Mouse (Mus musculus): ENCODE measurements at regions not wholly inside any gene's neighbourhood (a gene's known extent, or its start where the extent isn't known, plus 50 kb on each side); places are given as distances from the start of the nearest gene placed in this dataset.
"Not testable (repeated sequence)": the region's sequence is repeated elsewhere in the genome, so short reads cannot be mapped to it uniquely, and the experiment has no call there.

- Histone ChIP-seq H3K27me3 (replicated peaks; ENCODE audit: control insufficient read depth, insufficient read depth, low read length) (no peaks in the 10 kb centered on the region), H3K27ac (ENCODE audit: low read depth, low read length) (no peak overlapping the region), H3K4me1 (ENCODE audit: control insufficient read depth, insufficient read depth, low read depth, low read length) (peaks cover 3% of the 10 kb centered on the region; the same call in 1 of the 2 replicates), H3K36me3 (ENCODE audit: control insufficient read depth, insufficient read depth, low read length) (no peaks in the 10 kb centered on the region), H3K4me3 (ENCODE audit: low read length) (no peak overlapping the region), H3K4me2 (ENCODE audit: low read length) (no peak overlapping the region), H3K9me3 (ENCODE audit: control insufficient read depth, low read length) (no peaks in the 10 kb centered on the region), H3K9ac (ENCODE audit: low read depth, low read length) (no peak overlapping the region)
- ATAC-seq = no peak
- WGBS = 33% methylated on average over 5 of the region's 5 CpGs
Observed at GRCm38 (mm10) chr1:88800411-88800810, 98.4 kb upstream of the Arl4c start.

GRCm38 (mm10) chr1:88801151-88801550, 99.1 kb upstream of the Arl4c start:
- H3K27me3 ChIP-seq (replicated peaks; ENCODE audit: control insufficient read depth, insufficient read depth, low read length); H3K4me2 ChIP-seq (ENCODE audit: low read length); H3K4me3 ChIP-seq (ENCODE audit: low read length); H3K4me1 ChIP-seq (ENCODE audit: control insufficient read depth, insufficient read depth, low read depth, low read length); ATAC-seq; H3K9me3 ChIP-seq (ENCODE audit: control insufficient read depth, low read length); H3K9ac ChIP-seq (ENCODE audit: low read depth, low read length); H3K27ac ChIP-seq (ENCODE audit: low read depth, low read length); H3K36me3 ChIP-seq (ENCODE audit: control insufficient read depth, insufficient read depth, low read length): not testable (repeated sequence)

- Histone ChIP-seq H3K9me3 (ENCODE audit: control insufficient read depth, low read length) (no peaks in the 10 kb centered on the region), H3K36me3 (ENCODE audit: control insufficient read depth, insufficient read depth, low read length) (no peaks in the 10 kb centered on the region), H3K9ac (ENCODE audit: low read depth, low read length) (no peak overlapping the region), H3K27me3 (replicated peaks; ENCODE audit: control insufficient read depth, insufficient read depth, low read length) (no peaks in the 10 kb centered on the region), H3K4me2 (ENCODE audit: low read length) (no peak overlapping the region), H3K27ac (ENCODE audit: low read depth, low read length) (no peak overlapping the region), H3K4me3 (ENCODE audit: low read length) (no peak overlapping the region), H3K4me1 (ENCODE audit: control insufficient read depth, insufficient read depth, low read depth, low read length) (no peaks in the 10 kb centered on the region)
- WGBS = 72% methylated on average over 6 of the region's 6 CpGs
- ATAC-seq = no peak
Observed at GRCm38 (mm10) chr1:88806960-88807359, 104.9 kb upstream of the Arl4c start.

- H3K36me3 ChIP-seq (ENCODE audit: control insufficient read depth, insufficient read depth, low read length) = no peaks in the 10 kb centered on the region
- ATAC-seq = no peak
- no peaks in the 10 kb centered on the region for H3K27me3 ChIP-seq (replicated peaks; ENCODE audit: control insufficient read depth, insufficient read depth, low read length)
- no peak overlapping the region for H3K9ac ChIP-seq (ENCODE audit: low read depth, low read length)
- H3K4me2 ChIP-seq (ENCODE audit: low read length) = no peak overlapping the region
- no peaks in the 10 kb centered on the region for H3K4me1 ChIP-seq (ENCODE audit: control insufficient read depth, insufficient read depth, low read depth, low read length)
- no peaks in the 10 kb centered on the region for H3K9me3 ChIP-seq (ENCODE audit: control insufficient read depth, low read length)
- WGBS = 88% methylated on average over 6 of the region's 6 CpGs
- no peak overlapping the region for H3K27ac ChIP-seq (ENCODE audit: low read depth, low read length)
- no peak overlapping the region for H3K4me3 ChIP-seq (ENCODE audit: low read length)
Observed at GRCm38 (mm10) chr1:88807901-88808300, 105.9 kb upstream of the Arl4c start.

GRCm38 (mm10) chr1:88808508-88808907, 106.5 kb upstream of the Arl4c start:
- no peaks in the 10 kb centered on the region for H3K27me3 ChIP-seq (replicated peaks; ENCODE audit: control insufficient read depth, insufficient read depth, low read length)
- ATAC-seq = no peak
- WGBS = 39% methylated on average over 3 of the region's 3 CpGs
- no peaks in the 10 kb centered on the region for H3K9me3 ChIP-seq (ENCODE audit: control insufficient read depth, low read length)
- H3K4me2 ChIP-seq (ENCODE audit: low read length) = no peak overlapping the region
- H3K36me3 ChIP-seq (ENCODE audit: control insufficient read depth, insufficient read depth, low read length) = no peaks in the 10 kb centered on the region
- no peak overlapping the region for H3K4me3 ChIP-seq (ENCODE audit: low read length)
- H3K4me1 ChIP-seq (ENCODE audit: control insufficient read depth, insufficient read depth, low read depth, low read length) = no peaks in the 10 kb centered on the region
- H3K27ac ChIP-seq (ENCODE audit: low read depth, low read length) = no peak overlapping the region
- no peak overlapping the region for H3K9ac ChIP-seq (ENCODE audit: low read depth, low read length)

GRCm38 (mm10) chr1:88809756-88810155, 107.7 kb upstream of the Arl4c start:
- H3K9ac ChIP-seq (ENCODE audit: low read depth, low read length) = no peak overlapping the region
- no peak for ATAC-seq
- no peak overlapping the region for H3K4me3 ChIP-seq (ENCODE audit: low read length)
- H3K36me3 ChIP-seq (ENCODE audit: control insufficient read depth, insufficient read depth, low read length) = no peaks in the 10 kb centered on the region
- H3K9me3 ChIP-seq (ENCODE audit: control insufficient read depth, low read length) = no peaks in the 10 kb centered on the region
- H3K4me1 ChIP-seq (ENCODE audit: control insufficient read depth, insufficient read depth, low read depth, low read length) = no peaks in the 10 kb centered on the region
- WGBS = 59% methylated on average over 2 of the region's 2 CpGs
- H3K4me2 ChIP-seq (ENCODE audit: low read length) = no peak overlapping the region
- H3K27ac ChIP-seq (ENCODE audit: low read depth, low read length) = no peak overlapping the region
- H3K27me3 ChIP-seq (replicated peaks; ENCODE audit: control insufficient read depth, insufficient read depth, low read length) = no peaks in the 10 kb centered on the region

GRCm38 (mm10) chr1:88813200-88813599, 111.2 kb upstream of the Arl4c start:
- Histone ChIP-seq H3K4me2 (ENCODE audit: low read length) (no peak overlapping the region), H3K4me1 (ENCODE audit: control insufficient read depth, insufficient read depth, low read depth, low read length) (no peaks in the 10 kb centered on the region), H3K27me3 (replicated peaks; ENCODE audit: control insufficient read depth, insufficient read depth, low read length) (no peaks in the 10 kb centered on the region), H3K4me3 (ENCODE audit: low read length) (no peak overlapping the region), H3K9me3 (ENCODE audit: control insufficient read depth, low read length) (no peaks in the 10 kb centered on the region), H3K36me3 (ENCODE audit: control insufficient read depth, insufficient read depth, low read length) (no peaks in the 10 kb centered on the region), H3K9ac (ENCODE audit: low read depth, low read length) (no peak overlapping the region), H3K27ac (ENCODE audit: low read depth, low read length) (no peak overlapping the region)
- no peak for ATAC-seq
- WGBS = 29% methylated on average over 7 of the region's 7 CpGs

- WGBS = 89% methylated on average over 9 of the region's 9 CpGs
- Histone ChIP-seq H3K36me3 (ENCODE audit: control insufficient read depth, insufficient read depth, low read length) (no peaks in the 10 kb centered on the region), H3K4me3 (ENCODE audit: low read length) (no peak overlapping the region), H3K27ac (ENCODE audit: low read depth, low read length) (no peak overlapping the region), H3K4me2 (ENCODE audit: low read length) (no peak overlapping the region), H3K4me1 (ENCODE audit: control insufficient read depth, insufficient read depth, low read depth, low read length) (no peaks in the 10 kb centered on the region), H3K27me3 (replicated peaks; ENCODE audit: control insufficient read depth, insufficient read depth, low read length) (no peaks in the 10 kb centered on the region), H3K9ac (ENCODE audit: low read depth, low read length) (no peak overlapping the region), H3K9me3 (ENCODE audit: control insufficient read depth, low read length) (no peaks in the 10 kb centered on the region)
- no peak for ATAC-seq
Observed at GRCm38 (mm10) chr1:88816376-88816945, 114.4 kb upstream of the Arl4c start.

- 84% methylated on average over 4 of the region's 4 CpGs for WGBS
- H3K9ac ChIP-seq (ENCODE audit: low read depth, low read length) = no peak overlapping the region
- ATAC-seq = no peak
Observed at GRCm38 (mm10) chr1:88825215-88825614, 123.2 kb upstream of the Arl4c start.

More at GRCm38 (mm10) chr1:88825215-88825614, 123.2 kb upstream of the Arl4c start:
- Histone ChIP-seq H3K9me3 (ENCODE audit: control insufficient read depth, low read length) (no peaks in the 10 kb centered on the region), H3K4me2 (ENCODE audit: low read length) (no peak overlapping the region), H3K4me1 (ENCODE audit: control insufficient read depth, insufficient read depth, low read depth, low read length) (no peaks in the 10 kb centered on the region), H3K27ac (ENCODE audit: low read depth, low read length) (no peak overlapping the region), H3K4me3 (ENCODE audit: low read length) (no peak overlapping the region), H3K36me3 (ENCODE audit: control insufficient read depth, insufficient read depth, low read length) (no peaks in the 10 kb centered on the region), H3K27me3 (replicated peaks; ENCODE audit: control insufficient read depth, insufficient read depth, low read length) (no peaks in the 10 kb centered on the region)

Data from hindbrain, embryonic 16.5 days (tissue).